Mouse (Mus musculus) hindbrain, embryonic 10.5 days (tissue): ENCODE measurements around the gene Akr1d1. TPM values are rescaled to one million over a fixed set of nuclear protein-coding genes. Genes with fewer than 3 reads are reported as not detected.

ENCODE experiments used
- DNase-seq: peaks from one replicate; pipeline ENCODE4 v3.0.0-alpha.2; 2017; ENCODE audit warnings: low spot score
- H3K27ac ChIP-seq: fragments of 300-500 bp; sonication (generic); 2 replicates; pipeline ENCODE4 v1.5.1; 2016; ENCODE audit warnings: mild to moderate bottlenecking, moderate library complexity
- H3K27me3 ChIP-seq: fragments of 300-500 bp; sonication (generic); 2 replicates; pipeline ENCODE4 v1.6.1; 2016; ENCODE audit warnings: mild to moderate bottlenecking; ENCODE audit not compliant: poor library complexity, insufficient read depth, severe bottlenecking
- H3K36me3 ChIP-seq: fragments of 300-500 bp; sonication (generic); 2 replicates; pipeline ENCODE4 v1.6.1; 2016; ENCODE audit warnings: mild to moderate bottlenecking, moderate library complexity
- H3K4me1 ChIP-seq: fragments of 300-500 bp; sonication (generic); replicated peaks from 2 replicates; pipeline ENCODE4 v1.6.1; 2016; ENCODE audit warnings: mild to moderate bottlenecking
- H3K4me3 ChIP-seq: fragments of 300-500 bp; sonication (generic); 2 replicates; pipeline ENCODE4 v1.5.1; 2016; ENCODE audit warnings: mild to moderate bottlenecking, moderate library complexity
- H3K9me3 ChIP-seq: fragments of 300-500 bp; sonication (generic); 2 replicates; pipeline ENCODE4 v1.6.1; 2016; ENCODE audit warnings: mild to moderate bottlenecking, moderate library complexity
- WGBS: fragments of 180-500 bp; shearing (Covaris S2); methylation state at CpG from one replicate; pipeline ENCODE4 v1.1.7; 2016; 5-methylcytosine and 5-hydroxymethylcytosine counted together
- polyA plus RNA-seq: library from polyadenylated mRNA; unstranded; fragments of >200 nt; fragmentation: Nextera tagmentation; extraction: Ambion mirVana; gene quantifications from 2 replicates; pipeline ENCODE4 v1.2.1, GENCODE M21; 2016

Gene Akr1d1
- polyA plus RNA-seq, 1 experiment from 2014 or later: not detected

GRCm38 (mm10) chr6:37580476-37580875, 50.5 kb downstream of the Akr1d1 start:
- Histone ChIP-seq H3K27ac (no peak overlapping the region), H3K27me3 (no peaks in the 10 kb centered on the region), H3K4me3 (no peak overlapping the region), H3K4me1 (no peaks in the 10 kb centered on the region), H3K9me3 (no peaks in the 10 kb centered on the region), H3K36me3 (no peaks in the 10 kb centered on the region)
- DNase-seq: no peak
- 68% methylated on average over 5 of the region's 5 CpGs for WGBS

- Histone ChIP-seq H3K27ac (peak overlapping the region; percentile 84), H3K4me1 (peaks cover 43% of the 10 kb centered on the region), H3K27me3 (no peaks in the 10 kb centered on the region), H3K36me3 (no peaks in the 10 kb centered on the region), H3K4me3 (no peak overlapping the region), H3K9me3 (no peaks in the 10 kb centered on the region)
- WGBS: 9% methylated on average over 4 of the region's 4 CpGs
- peak; percentile 87 for DNase-seq
Measured at GRCm38 (mm10) chr6:37589340-37589962, 59.5 kb downstream of the Akr1d1 start.

GRCm38 (mm10) chr6:37590800-37591199, 60.8 kb downstream of the Akr1d1 start:
- WGBS: 93% methylated on average over 6 of the region's 6 CpGs

GRCm38 (mm10) chr6:37592101-37593032, 62.4 kb downstream of the Akr1d1 start:
- no peaks in the 10 kb centered on the region for H3K36me3 ChIP-seq
- H3K27me3 ChIP-seq: no peaks in the 10 kb centered on the region
- H3K9me3 ChIP-seq: no peaks in the 10 kb centered on the region
- peak; percentile 72 for DNase-seq
- 31% methylated on average over 19 of the region's 19 CpGs for WGBS
- peak overlapping the region; percentile 94 for H3K27ac ChIP-seq
- peaks cover 46% of the 10 kb centered on the region for H3K4me1 ChIP-seq
- peak overlapping the region; percentile 38 for H3K4me3 ChIP-seq

More at GRCm38 (mm10) chr6:37590800-37591199, 60.8 kb downstream of the Akr1d1 start:
- 0 out of 2 replicates have a peak overlapping the region, but pooled peaks have one; percentile 84 for H3K27ac ChIP-seq
- H3K27me3 ChIP-seq: no peaks in the 10 kb centered on the region
- DNase-seq: no peak
- no peak overlapping the region for H3K4me3 ChIP-seq
- H3K9me3 ChIP-seq: no peaks in the 10 kb centered on the region
- no peaks in the 10 kb centered on the region for H3K36me3 ChIP-seq
- peaks cover 46% of the 10 kb centered on the region for H3K4me1 ChIP-seq

- WGBS: 37% methylated on average over 6 of the region's 6 CpGs
- Histone ChIP-seq H3K27me3 (no peaks in the 10 kb centered on the region), H3K36me3 (no peaks in the 10 kb centered on the region), H3K27ac (peak overlapping the region; percentile 94), H3K4me3 (peak overlapping the region; percentile 38), H3K4me1 (peaks cover 46% of the 10 kb centered on the region), H3K9me3 (no peaks in the 10 kb centered on the region)
- DNase-seq: peak; percentile 7
Measured at GRCm38 (mm10) chr6:37593033-37593374, 63.0 kb downstream of the Akr1d1 start.

- Histone ChIP-seq H3K27me3 (no peaks in the 10 kb centered on the region), H3K4me1 (peaks cover 46% of the 10 kb centered on the region), H3K4me3 (no peak overlapping the region), H3K36me3 (no peaks in the 10 kb centered on the region), H3K27ac (peak overlapping the region; percentile 94), H3K9me3 (no peaks in the 10 kb centered on the region)
- WGBS: 14% methylated on average over 5 of the region's 5 CpGs
- DNase-seq: peak; percentile 37
Measured at GRCm38 (mm10) chr6:37593551-37594089, 63.6 kb downstream of the Akr1d1 start.

- no peak overlapping the region for H3K4me3 ChIP-seq
- no peak for DNase-seq
- no peak overlapping the region for H3K27ac ChIP-seq
- H3K9me3 ChIP-seq: no peaks in the 10 kb centered on the region
- no peaks in the 10 kb centered on the region for H3K36me3 ChIP-seq
- H3K27me3 ChIP-seq: no peaks in the 10 kb centered on the region
- peaks cover 26% of the 10 kb centered on the region for H3K4me1 ChIP-seq
- WGBS: 60% methylated on average over 2 of the region's 2 CpGs
Measured at GRCm38 (mm10) chr6:37597088-37597487, 67.1 kb downstream of the Akr1d1 start.

- Histone ChIP-seq H3K4me3 (no peak overlapping the region), H3K9me3 (no peaks in the 10 kb centered on the region), H3K36me3 (no peaks in the 10 kb centered on the region), H3K27ac (no peak overlapping the region), H3K4me1 (peaks cover 19% of the 10 kb centered on the region), H3K27me3 (no peaks in the 10 kb centered on the region)
- no peak for DNase-seq
Measured at GRCm38 (mm10) chr6:37598033-37598432, 68.1 kb downstream of the Akr1d1 start.

- no peak for DNase-seq
- H3K27me3 ChIP-seq: no peaks in the 10 kb centered on the region
- 84% methylated on average over 7 of the region's 7 CpGs for WGBS
- H3K4me3 ChIP-seq: no peak overlapping the region
- no peaks in the 10 kb centered on the region for H3K9me3 ChIP-seq
- H3K27ac ChIP-seq: no peak overlapping the region
- H3K4me1 ChIP-seq: peaks cover 3% of the 10 kb centered on the region; the same call in 1 of the 2 replicates
- no peaks in the 10 kb centered on the region for H3K36me3 ChIP-seq
Measured at GRCm38 (mm10) chr6:37600976-37601498, 71.1 kb downstream of the Akr1d1 start.

- 54% methylated on average over 9 of the region's 9 CpGs for WGBS
- Histone ChIP-seq H3K27ac (no peak overlapping the region), H3K27me3 (no peaks in the 10 kb centered on the region), H3K36me3 (no peaks in the 10 kb centered on the region), H3K4me1 (peaks cover 3% of the 10 kb centered on the region; the same call in 1 of the 2 replicates), H3K9me3 (no peaks in the 10 kb centered on the region), H3K4me3 (no peak overlapping the region)
- DNase-seq: no peak
Measured at GRCm38 (mm10) chr6:37602857-37603765, 73.1 kb downstream of the Akr1d1 start.

- no peak for DNase-seq
- H3K27ac ChIP-seq: no peak overlapping the region
Measured at GRCm38 (mm10) chr6:37604178-37604883, 74.4 kb downstream of the Akr1d1 start.

More at GRCm38 (mm10) chr6:37604178-37604883, 74.4 kb downstream of the Akr1d1 start:
- no peaks in the 10 kb centered on the region for H3K27me3 ChIP-seq
- no peaks in the 10 kb centered on the region for H3K9me3 ChIP-seq
- no peaks in the 10 kb centered on the region for H3K36me3 ChIP-seq
- WGBS: 75% methylated on average over 4 of the region's 4 CpGs
- H3K4me3 ChIP-seq: no peak overlapping the region
- peaks cover 3% of the 10 kb centered on the region; the same call in 1 of the 2 replicates for H3K4me1 ChIP-seq
